Mouse (Mus musculus): ENCODE measurements around the gene Gm44511. TPM values are rescaled to one million over a fixed set of nuclear protein-coding genes. Genes with fewer than 3 reads are reported as not detected.

Gene Gm44511
- not detected in 2 replicates for polyA plus RNA-seq (2015; fragmentation: Nextera tagmentation; extraction: Ambion mirVana)

DNA sequence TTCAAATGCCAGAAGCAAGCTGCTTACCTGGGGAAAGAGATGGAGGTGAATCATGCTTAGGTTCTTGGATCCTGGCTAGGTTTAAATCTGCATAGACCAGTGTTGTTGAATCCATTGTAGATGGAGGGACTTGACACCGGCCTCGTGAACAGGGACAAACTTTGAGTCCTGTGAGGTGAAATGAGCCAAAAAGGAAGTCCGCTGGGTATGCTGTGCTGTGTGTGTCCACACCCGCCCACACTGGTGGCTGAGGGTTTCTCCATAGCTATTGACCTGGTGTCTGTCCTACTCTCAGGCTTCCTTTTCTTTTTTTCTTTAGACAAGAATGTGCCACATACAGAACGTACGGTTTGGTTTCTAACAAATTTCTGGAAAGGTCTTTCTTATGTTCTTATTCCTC is at the start of gene Gm44511, which contains the start of gene Klrb1b:
Gene Gm44511, minus strand, starts transcription at position 184 of the 400 bp plus-strand sequence.
Gene Klrb1b, minus strand, starts transcription at position 200 of the 400 bp plus-strand sequence.
- Histone ChIP-seq H3K4me2 (no peak within 1 kb of the TSS), H3K4me3 (no peak within 1 kb of the TSS), H3K27me3 (no peaks in the 10 kb centered on the region), H3K4me1 (0 out of 2 replicates have a peak, but pooled peaks cover 5% of the 10 kb centered on the region), H3K36me3 (no peaks in the 10 kb centered on the region), H3K9me3 (no peaks in the 10 kb centered on the region), H3K27ac (no peak within 1 kb of the TSS), H3K9ac (no peak within 1 kb of the TSS)
- ATAC-seq (ENCODE audit: borderline replicate concordance, extremely low read depth, low FRiP score, low TSS enrichment) = no peak
- WGBS = 77% methylated on average over 6 of the region's 6 CpGs

DNA sequence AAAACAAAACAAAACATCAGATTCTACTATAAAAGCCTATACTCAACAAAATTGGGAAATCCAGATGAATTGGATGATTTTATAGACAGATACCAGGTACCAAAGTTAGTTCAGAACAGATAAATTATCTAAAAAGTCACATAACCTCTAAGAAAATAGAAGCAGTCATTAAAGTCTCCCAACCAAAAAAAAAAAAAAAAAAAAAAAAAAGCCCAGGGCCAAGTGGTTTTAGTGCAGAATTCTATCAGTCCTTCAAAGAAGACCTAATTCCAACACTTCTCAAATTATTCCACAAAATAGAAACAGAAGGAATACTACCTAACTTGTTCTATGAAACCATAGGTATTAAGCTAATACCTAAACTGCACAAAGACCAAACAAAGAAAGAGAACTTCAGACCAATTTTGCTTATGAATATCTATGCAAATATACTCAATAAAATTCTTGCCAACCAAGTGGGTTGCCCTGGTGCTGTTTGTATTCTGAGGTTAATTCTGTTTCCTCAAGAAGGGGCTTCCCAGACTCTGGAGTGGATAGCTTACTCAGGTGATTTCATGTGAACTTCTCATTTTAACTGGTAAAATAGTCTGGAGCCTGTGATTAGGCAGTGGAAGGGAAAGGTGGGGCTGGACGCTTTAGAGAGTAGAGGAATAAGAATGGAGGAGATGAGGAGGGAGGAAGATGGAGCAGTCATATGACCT is 45.9 kb upstream of the Gm44511 start:
- ATAC-seq (ENCODE audit: borderline replicate concordance, extremely low read depth, low FRiP score, low TSS enrichment) = no peak

DNA sequence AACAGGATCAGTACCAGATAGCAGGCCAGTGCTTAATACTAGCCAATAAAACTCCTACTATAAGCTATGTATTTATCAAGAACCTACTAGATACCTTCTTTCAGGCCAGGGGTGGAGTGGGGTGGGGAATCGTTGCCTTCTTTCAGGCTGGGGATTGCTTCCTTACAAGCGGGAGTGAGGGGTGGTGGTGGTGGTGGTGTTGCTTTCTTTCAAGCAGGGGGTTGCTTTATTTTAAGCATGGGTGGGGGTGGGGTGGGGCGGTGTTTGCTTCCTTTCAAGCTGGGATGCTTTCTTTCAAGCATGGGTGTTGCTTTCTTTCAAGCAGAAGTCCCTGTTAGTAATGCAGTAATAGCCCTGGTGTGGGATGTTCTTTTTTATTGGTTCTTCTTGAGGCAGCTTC is 42.7 kb upstream of the Gm44511 start:
- Histone ChIP-seq H3K4me1 (peaks cover 10% of the 10 kb centered on the region; the same call in 1 of the 2 replicates), H3K4me2 (no peak overlapping the region), H3K36me3 (no peaks in the 10 kb centered on the region), H3K4me3 (no peak overlapping the region), H3K27ac (0 out of 2 replicates have a peak overlapping the region, but pooled peaks have one; percentile 27), H3K27me3 (no peaks in the 10 kb centered on the region), H3K9ac (no peak overlapping the region), H3K9me3 (no peaks in the 10 kb centered on the region)
- no peak for ATAC-seq (ENCODE audit: borderline replicate concordance, extremely low read depth, low FRiP score, low TSS enrichment)
- WGBS = 30% methylated on average over 3 of the region's 3 CpGs

More for the DNA sequence above, 45.9 kb upstream of the Gm44511 start:
- Histone ChIP-seq H3K9me3 (no peaks in the 10 kb centered on the region), H3K9ac (no peak overlapping the region), H3K4me3 (no peak overlapping the region), H3K27me3 (no peaks in the 10 kb centered on the region), H3K4me1 (peaks cover 10% of the 10 kb centered on the region; the same call in 1 of the 2 replicates), H3K27ac (no peak overlapping the region), H3K4me2 (no peak overlapping the region), H3K36me3 (no peaks in the 10 kb centered on the region)
- 87% methylated on average over 1 of the region's 1 CpGs for WGBS

DNA sequence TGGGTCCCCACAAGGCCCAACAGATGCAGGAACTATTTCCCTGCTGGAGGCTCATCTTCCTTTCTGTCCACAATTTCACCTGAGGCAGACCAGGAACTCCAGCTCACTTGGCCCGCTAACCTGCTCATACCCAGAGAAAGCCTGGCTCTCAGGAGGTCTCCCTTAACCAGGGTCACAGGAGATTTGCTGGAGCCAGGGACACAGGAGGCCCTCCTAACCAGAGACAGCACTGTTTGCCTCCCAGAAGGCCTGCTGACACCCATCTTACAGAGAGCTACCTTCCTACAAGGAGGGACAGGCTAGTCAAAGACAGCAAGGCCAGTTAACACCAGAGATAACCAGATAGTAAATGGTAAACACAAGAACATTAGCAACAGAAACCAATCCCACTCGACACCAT is 31.9 kb upstream of the Gm44511 start:
- H3K4me1 ChIP-seq = peaks cover 13% of the 10 kb centered on the region
- H3K9me3 ChIP-seq = no peaks in the 10 kb centered on the region
- no peak overlapping the region for H3K9ac ChIP-seq
- WGBS = 71% methylated on average over 2 of the region's 2 CpGs
- no peak overlapping the region for H3K4me2 ChIP-seq
- no peaks in the 10 kb centered on the region for H3K27me3 ChIP-seq
- no peaks in the 10 kb centered on the region for H3K36me3 ChIP-seq
- H3K4me3 ChIP-seq = no peak overlapping the region
- no peak overlapping the region for H3K27ac ChIP-seq
- no peak for ATAC-seq (ENCODE audit: borderline replicate concordance, extremely low read depth, low FRiP score, low TSS enrichment)

DNA sequence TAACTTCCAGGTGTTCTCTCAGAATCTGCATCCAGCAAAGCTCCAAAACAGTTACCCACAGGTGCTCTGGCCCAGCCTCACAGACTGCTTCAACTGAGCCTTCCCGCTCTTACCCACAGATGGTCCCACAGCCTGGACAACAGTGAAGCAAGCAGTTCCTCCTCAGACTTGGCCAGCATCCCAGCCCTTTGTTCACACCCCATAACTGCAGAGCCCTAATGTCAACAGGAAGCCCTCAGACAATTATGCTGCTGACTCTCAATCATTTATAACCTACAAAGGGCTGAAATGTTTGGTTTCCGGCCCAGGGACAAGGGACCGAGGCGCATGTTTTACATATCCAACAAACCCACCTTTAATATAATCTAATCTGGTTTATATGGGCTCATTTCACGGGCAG is 30.1 kb upstream of the Gm44511 start:
- no peaks in the 10 kb centered on the region for H3K9me3 ChIP-seq
- H3K27me3 ChIP-seq = no peaks in the 10 kb centered on the region
- no peaks in the 10 kb centered on the region for H3K36me3 ChIP-seq
- H3K4me2 ChIP-seq = no peak overlapping the region
- peak; percentile 96 for ATAC-seq (ENCODE audit: borderline replicate concordance, extremely low read depth, low FRiP score, low TSS enrichment)
- peak overlapping the region; percentile 55 for H3K27ac ChIP-seq
- no peak overlapping the region for H3K4me3 ChIP-seq
- 20% methylated on average over 5 of the region's 5 CpGs for WGBS
- no peak overlapping the region for H3K9ac ChIP-seq
- H3K4me1 ChIP-seq = peaks cover 16% of the 10 kb centered on the region

DNA sequence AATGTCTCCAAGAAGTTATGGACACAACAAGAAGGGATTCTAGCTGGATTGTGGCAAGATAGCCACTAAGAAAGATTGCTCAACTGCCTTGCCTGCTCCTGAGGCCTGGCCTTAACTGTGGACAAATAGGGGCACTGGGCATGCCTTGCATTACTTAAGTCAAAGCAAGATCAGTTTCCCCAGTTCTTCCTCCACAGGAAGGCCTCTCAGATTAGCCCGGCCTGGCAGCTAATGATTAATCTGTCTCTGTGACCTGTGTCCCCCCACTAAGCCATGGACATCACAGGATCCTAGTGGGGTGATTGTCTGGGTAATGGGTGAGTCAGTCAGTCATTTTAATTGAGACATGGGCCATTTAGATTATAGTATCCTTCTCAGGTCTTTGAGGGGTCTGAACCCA is 29.4 kb upstream of the Gm44511 start:
- Histone ChIP-seq H3K4me2 (no peak overlapping the region), H3K4me3 (no peak overlapping the region), H3K27ac (peak overlapping the region; percentile 55), H3K36me3 (no peaks in the 10 kb centered on the region), H3K9ac (no peak overlapping the region), H3K9me3 (no peaks in the 10 kb centered on the region), H3K27me3 (no peaks in the 10 kb centered on the region), H3K4me1 (peaks cover 19% of the 10 kb centered on the region)
- 43% methylated on average over 1 of the region's 1 CpGs for WGBS
- no peak for ATAC-seq (ENCODE audit: borderline replicate concordance, extremely low read depth, low FRiP score, low TSS enrichment)

DNA sequence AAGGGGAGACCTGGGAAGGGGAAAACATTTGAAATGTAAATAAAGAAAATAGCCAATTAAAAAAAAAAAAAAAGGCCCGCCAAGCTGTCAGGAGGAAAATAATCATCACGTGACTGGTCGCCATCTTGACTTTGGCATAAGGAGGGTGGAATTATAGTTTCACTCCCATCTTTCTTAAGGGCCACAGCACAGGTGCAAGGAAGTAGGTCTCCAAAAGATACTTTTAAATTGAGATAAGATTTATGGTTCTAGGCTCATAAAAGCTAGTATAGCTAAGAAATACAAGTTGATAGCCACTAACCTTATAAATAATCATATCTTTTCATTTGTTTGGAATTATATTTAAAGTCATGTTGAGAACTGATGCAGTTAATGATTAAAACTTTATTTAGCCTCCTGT is 28.8 kb upstream of the Gm44511 start:
- no peak overlapping the region for H3K9ac ChIP-seq
- 86% methylated on average over 3 of the region's 3 CpGs for WGBS
- H3K27me3 ChIP-seq = no peaks in the 10 kb centered on the region
- H3K27ac ChIP-seq = no peak overlapping the region
- no peaks in the 10 kb centered on the region for H3K9me3 ChIP-seq
- H3K4me2 ChIP-seq = no peak overlapping the region
- peaks cover 19% of the 10 kb centered on the region for H3K4me1 ChIP-seq
- ATAC-seq (ENCODE audit: borderline replicate concordance, extremely low read depth, low FRiP score, low TSS enrichment) = no peak
- no peaks in the 10 kb centered on the region for H3K36me3 ChIP-seq
- no peak overlapping the region for H3K4me3 ChIP-seq

DNA sequence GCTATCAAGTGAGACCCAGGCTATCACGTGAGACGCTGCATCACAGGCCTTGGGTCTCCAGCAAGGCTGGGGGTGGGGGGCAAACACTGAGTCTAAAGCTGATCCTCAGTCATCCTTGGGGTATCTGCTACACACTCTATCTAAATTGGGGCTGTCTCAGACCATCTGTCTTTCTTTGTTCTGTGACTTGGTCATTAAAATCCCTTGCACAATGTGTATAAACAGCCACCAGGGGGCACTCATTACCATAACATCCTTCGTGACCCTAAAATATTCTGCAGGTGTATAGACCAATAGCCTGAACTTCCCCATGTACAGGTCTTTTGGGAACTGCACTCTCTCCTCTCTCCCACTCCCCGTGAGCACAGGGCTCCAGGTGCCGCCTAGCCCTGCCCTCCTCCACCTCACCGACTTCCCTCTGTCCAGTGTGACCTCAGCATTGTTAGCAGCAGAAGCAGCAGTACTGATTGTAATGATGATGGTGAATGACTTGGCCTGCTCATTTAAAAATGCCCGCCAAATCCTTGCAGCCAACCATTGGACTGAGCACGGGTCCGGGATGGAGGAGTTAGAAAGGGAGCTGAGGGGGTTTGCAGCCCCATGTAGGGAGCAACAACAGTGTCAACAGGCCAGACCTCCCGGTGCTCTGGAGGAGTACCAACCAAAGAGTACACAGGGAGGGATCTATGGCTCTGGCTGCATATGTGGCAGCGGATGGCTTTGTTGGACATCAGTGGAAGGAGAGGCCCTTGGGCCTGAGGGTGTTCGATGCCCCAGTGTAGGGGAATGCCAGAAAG is 28.1 kb upstream of the Gm44511 start:
- 53% methylated on average over 12 of the region's 12 CpGs for WGBS
- Histone ChIP-seq H3K4me1 (peaks cover 19% of the 10 kb centered on the region), H3K9me3 (no peaks in the 10 kb centered on the region), H3K36me3 (no peaks in the 10 kb centered on the region), H3K27ac (no peak overlapping the region), H3K27me3 (no peaks in the 10 kb centered on the region), H3K4me3 (no peak overlapping the region), H3K4me2 (no peak overlapping the region), H3K9ac (no peak overlapping the region)
- ATAC-seq (ENCODE audit: borderline replicate concordance, extremely low read depth, low FRiP score, low TSS enrichment) = no peak; the same call in 1 of the 2 replicates

DNA sequence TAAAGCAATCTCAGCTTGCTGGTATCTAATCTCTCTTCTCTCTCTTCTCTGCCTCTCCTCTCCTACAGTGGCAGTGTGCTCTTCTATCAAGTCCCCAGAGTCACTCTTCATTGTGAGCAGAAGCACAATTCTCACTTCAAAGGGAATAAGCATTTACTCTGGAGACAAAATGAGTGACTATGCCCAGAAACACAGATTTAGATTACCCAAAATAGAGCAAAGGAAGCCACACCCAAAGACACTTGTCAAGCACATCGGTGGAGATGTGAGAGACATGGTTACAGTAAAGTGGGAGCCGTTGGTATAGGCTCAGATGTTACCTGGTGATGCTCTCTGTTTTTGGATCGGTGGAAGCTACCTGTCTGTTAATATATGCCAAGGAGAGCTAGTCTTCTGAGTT is 26.7 kb upstream of the Gm44511 start:
- H3K9me3 ChIP-seq = no peaks in the 10 kb centered on the region
- H3K4me3 ChIP-seq = no peak overlapping the region
- H3K9ac ChIP-seq = no peak overlapping the region
- ATAC-seq (ENCODE audit: borderline replicate concordance, extremely low read depth, low FRiP score, low TSS enrichment) = no peak
- peaks cover 19% of the 10 kb centered on the region for H3K4me1 ChIP-seq
- WGBS = 66% methylated on average over 3 of the region's 3 CpGs
- no peaks in the 10 kb centered on the region for H3K27me3 ChIP-seq
- H3K27ac ChIP-seq = no peak overlapping the region
- H3K4me2 ChIP-seq = no peak overlapping the region
- no peaks in the 10 kb centered on the region for H3K36me3 ChIP-seq

DNA sequence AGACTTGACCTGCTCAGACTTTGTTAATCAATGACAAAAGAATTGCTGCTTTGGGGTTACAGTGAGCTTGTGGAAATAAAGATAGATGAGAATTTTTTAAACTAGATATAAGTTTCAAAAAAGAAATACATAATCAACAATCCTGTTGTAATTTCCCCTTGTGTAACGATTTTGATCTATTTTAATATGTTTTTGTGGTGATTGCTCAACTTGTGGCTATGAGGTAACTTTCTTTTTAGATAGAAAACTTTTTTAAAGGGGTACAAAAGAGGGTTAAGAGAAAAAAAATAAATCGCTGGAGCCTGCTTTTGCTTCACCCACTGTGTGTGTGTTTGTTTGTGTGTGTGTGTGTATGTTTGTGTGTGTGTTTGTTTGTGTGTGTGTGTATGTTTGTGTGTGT is 25.0 kb upstream of the Gm44511 start:
- Histone ChIP-seq H3K9ac (no peak overlapping the region), H3K9me3 (no peaks in the 10 kb centered on the region), H3K4me2 (no peak overlapping the region), H3K27ac (peak overlapping the region; percentile 60; the same call in 1 of the 2 replicates), H3K27me3 (no peaks in the 10 kb centered on the region), H3K4me3 (no peak overlapping the region), H3K36me3 (no peaks in the 10 kb centered on the region), H3K4me1 (peaks cover 19% of the 10 kb centered on the region)
- no peak for ATAC-seq (ENCODE audit: borderline replicate concordance, extremely low read depth, low FRiP score, low TSS enrichment)
- 62% methylated on average over 2 of the region's 2 CpGs for WGBS

DNA sequence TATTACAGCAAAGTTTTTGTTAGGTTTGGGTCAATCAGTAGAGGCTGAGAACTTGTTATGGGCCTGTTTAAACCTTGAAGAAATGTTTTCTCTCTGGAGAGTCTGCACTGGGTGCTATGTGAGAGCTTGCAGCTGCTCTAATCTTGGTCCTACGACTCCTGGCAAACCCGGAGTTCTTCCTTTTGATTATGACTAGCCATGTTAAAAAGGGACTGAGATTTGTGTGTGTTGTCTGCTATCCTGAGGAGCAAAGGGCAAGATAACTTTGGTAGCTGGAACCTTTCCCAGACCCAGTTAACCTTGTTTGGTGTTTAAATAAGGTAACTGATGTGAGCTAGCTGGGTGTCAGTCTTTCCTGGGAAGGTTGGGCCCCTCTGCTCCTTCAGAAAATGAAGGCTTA is 24.6 kb upstream of the Gm44511 start:
- no peak overlapping the region for H3K4me3 ChIP-seq
- no peaks in the 10 kb centered on the region for H3K36me3 ChIP-seq
- H3K4me2 ChIP-seq = no peak overlapping the region
- no peaks in the 10 kb centered on the region for H3K27me3 ChIP-seq
- WGBS = 27% methylated on average over 2 of the region's 2 CpGs
- peaks cover 15% of the 10 kb centered on the region for H3K4me1 ChIP-seq
- peak overlapping the region; percentile 60 for H3K27ac ChIP-seq
- peak; percentile 61; the same call in 1 of the 2 replicates for ATAC-seq (ENCODE audit: borderline replicate concordance, extremely low read depth, low FRiP score, low TSS enrichment)
- no peaks in the 10 kb centered on the region for H3K9me3 ChIP-seq
- no peak overlapping the region for H3K9ac ChIP-seq

DNA sequence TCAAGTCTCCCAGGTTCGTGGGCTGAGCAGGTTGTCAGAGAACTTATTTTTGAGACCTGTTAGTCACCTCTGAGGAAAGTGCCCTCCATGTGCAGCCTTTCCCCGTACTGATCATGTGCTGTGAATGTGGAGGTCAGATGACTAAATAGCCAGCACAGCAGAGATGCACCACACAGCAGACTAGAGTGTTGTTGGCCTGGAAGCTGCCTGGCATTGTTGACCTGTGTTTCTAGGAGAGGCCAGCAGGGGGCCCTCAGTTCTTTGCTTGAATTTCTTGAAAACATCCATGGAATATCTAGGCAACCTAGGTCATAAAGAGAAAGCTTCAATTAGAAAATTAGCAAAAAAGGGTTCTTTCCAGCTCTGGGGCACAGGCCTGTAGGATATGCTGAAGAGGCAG is 23.8 kb upstream of the Gm44511 start:
- Histone ChIP-seq H3K4me1 (peaks cover 16% of the 10 kb centered on the region), H3K4me2 (no peak overlapping the region), H3K4me3 (no peak overlapping the region), H3K27ac (peak overlapping the region; percentile 60; the same call in 1 of the 2 replicates), H3K9ac (no peak overlapping the region), H3K27me3 (no peaks in the 10 kb centered on the region), H3K36me3 (no peaks in the 10 kb centered on the region), H3K9me3 (no peaks in the 10 kb centered on the region)
- ATAC-seq (ENCODE audit: borderline replicate concordance, extremely low read depth, low FRiP score, low TSS enrichment) = no peak
- 58% methylated on average over 2 of the region's 2 CpGs for WGBS
